Mouse (Mus musculus) testis, adult 2 months (tissue): ENCODE measurements at regions not wholly inside any gene's neighbourhood (a gene's known extent, or its start where the extent isn't known, plus 50 kb on each side); places are given as distances from the start of the nearest gene placed in this dataset.

ENCODE experiments used
- H3K27ac ChIP-seq: fragments of 200-500 bp; 2 replicates; pipeline ENCODE4 v1.5.1; 2012; ENCODE audit warnings: low read depth, low read length; ENCODE audit not compliant: control insufficient read depth, insufficient read depth
- H3K27me3 ChIP-seq: fragments of 200-500 bp; 2 replicates; pipeline ENCODE4 v1.6.1; 2012; ENCODE audit warnings: mild to moderate bottlenecking, low read length, moderate library complexity; ENCODE audit not compliant: control insufficient read depth, insufficient read depth
- H3K36me3 ChIP-seq: fragments of 200-500 bp; 2 replicates; pipeline ENCODE4 v1.6.1; 2012; ENCODE audit warnings: mild to moderate bottlenecking, low read length; ENCODE audit not compliant: control insufficient read depth, insufficient read depth
- H3K4me1 ChIP-seq: fragments of 200-500 bp; 2 replicates; pipeline ENCODE4 v1.6.1; 2012; ENCODE audit warnings: low read length; ENCODE audit not compliant: control insufficient read depth, insufficient read depth
- H3K4me3 ChIP-seq: fragments of 200-500 bp; 2 replicates; pipeline ENCODE4 v1.5.1; 2012; ENCODE audit warnings: low read depth, mild to moderate bottlenecking, low read length, moderate library complexity, mixed read lengths; ENCODE audit not compliant: control insufficient read depth
- CTCF ChIP-seq: fragments of 200-500 bp; IDR thresholded peaks from 2 replicates; pipeline ENCODE4 v1.5.1; 2012; ENCODE audit warnings: low read depth, mild to moderate bottlenecking, inconsistent platforms, low read length, moderate library complexity; ENCODE audit not compliant: control insufficient read depth, insufficient read depth, insufficient replicate concordance
- POLR2A ChIP-seq: fragments of 200-500 bp; IDR thresholded peaks from 2 replicates; pipeline ENCODE4 v1.6.1; 2012; ENCODE audit warnings: low read depth, mild to moderate bottlenecking, inconsistent platforms, low read length, moderate library complexity; ENCODE audit not compliant: control insufficient read depth

DNA sequence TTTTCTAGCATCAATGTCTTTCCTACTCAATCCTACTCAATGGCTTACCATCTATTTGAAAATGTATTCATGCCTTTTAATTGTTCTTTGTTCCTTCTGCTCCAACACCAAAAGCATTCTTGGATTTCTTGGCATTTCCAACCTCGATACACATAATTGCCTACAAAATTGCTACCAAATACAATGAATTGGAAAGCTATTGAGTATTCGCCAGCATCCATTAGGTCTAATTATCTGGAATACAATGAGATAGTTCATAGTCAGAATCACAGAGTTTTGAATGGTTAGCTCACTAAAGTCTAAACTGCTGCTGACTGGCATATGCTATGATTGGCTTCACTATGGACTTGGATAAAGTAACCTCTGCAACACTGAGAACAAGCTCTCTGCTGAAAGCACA is 696.8 kb downstream of the Efnb2 start:
- no peaks in the 10 kb centered on the region for H3K27me3 ChIP-seq
- H3K4me3 ChIP-seq = no peak overlapping the region
- no peak overlapping the region for H3K27ac ChIP-seq
- TF ChIP-seq POLR2A = no peak
- TF ChIP-seq CTCF = no peak
- no peaks in the 10 kb centered on the region for H3K36me3 ChIP-seq
- no peaks in the 10 kb centered on the region for H3K4me1 ChIP-seq

DNA sequence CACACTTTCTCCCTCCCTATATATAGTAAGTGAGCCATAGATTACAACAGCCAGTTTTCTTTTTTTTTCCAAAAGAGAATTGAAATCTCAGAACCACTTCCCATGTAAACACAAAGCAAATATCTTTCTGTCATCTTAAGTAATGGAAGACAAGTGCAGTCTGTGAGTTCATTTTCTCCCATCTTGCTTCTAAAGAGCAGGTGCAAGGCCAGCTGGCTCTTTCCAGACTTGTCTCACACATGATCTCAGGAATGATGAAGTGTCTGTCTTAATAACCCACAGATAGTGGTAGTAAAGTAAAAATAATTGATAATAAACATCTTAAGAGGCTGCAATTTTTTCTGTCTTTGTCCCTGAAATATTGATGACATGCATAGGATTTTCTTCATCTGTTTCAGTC is 704.3 kb downstream of the Efnb2 start:
- Histone ChIP-seq H3K27ac (no peak overlapping the region), H3K36me3 (no peaks in the 10 kb centered on the region), H3K27me3 (no peaks in the 10 kb centered on the region), H3K4me1 (no peaks in the 10 kb centered on the region), H3K4me3 (no peak overlapping the region)
- TF ChIP-seq POLR2A (no peak), CTCF (no peak)

DNA sequence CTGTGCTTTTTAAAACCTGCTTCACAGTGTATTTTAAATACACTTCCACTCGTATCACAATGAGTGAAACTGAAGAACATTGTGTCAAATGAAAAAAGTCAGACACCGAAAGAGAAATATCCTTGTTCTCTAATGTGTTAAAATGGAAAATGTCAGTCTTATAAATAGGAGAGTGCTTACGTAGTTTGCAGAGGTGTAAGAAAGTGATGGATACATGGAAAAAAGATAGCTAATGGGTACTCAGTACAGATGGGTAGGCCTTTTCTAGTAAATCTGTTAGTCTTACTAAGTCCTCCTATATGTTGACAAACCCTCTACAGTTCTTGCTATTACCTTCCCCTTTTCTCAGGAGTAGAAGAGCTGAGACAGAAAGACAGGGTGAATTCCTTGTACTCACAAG is 706.2 kb downstream of the Efnb2 start:
- H3K36me3 ChIP-seq = no peaks in the 10 kb centered on the region
- no peaks in the 10 kb centered on the region for H3K27me3 ChIP-seq
- TF ChIP-seq POLR2A (no peak), CTCF (no peak)
- H3K4me3 ChIP-seq = no peak overlapping the region
- H3K4me1 ChIP-seq = no peaks in the 10 kb centered on the region
- no peak overlapping the region for H3K27ac ChIP-seq

- TF ChIP-seq POLR2A = no peak
- no peak for TF ChIP-seq CTCF
- no peak overlapping the region for H3K27ac ChIP-seq
- H3K27me3 ChIP-seq = no peaks in the 10 kb centered on the region
- H3K4me3 ChIP-seq = no peak overlapping the region
- H3K4me1 ChIP-seq = no peaks in the 10 kb centered on the region
- H3K36me3 ChIP-seq = no peaks in the 10 kb centered on the region
Observed at GRCm38 (mm10) chr8:7945966-7946775, 714.9 kb downstream of the Efnb2 start.

- Histone ChIP-seq H3K4me1 (no peaks in the 10 kb centered on the region), H3K36me3 (no peaks in the 10 kb centered on the region), H3K27ac (no peak overlapping the region), H3K4me3 (no peak overlapping the region), H3K27me3 (no peaks in the 10 kb centered on the region)
- TF ChIP-seq POLR2A (no peak), CTCF (no peak)
Observed at GRCm38 (mm10) chr8:7936596-7936995, 724.4 kb downstream of the Efnb2 start.

DNA sequence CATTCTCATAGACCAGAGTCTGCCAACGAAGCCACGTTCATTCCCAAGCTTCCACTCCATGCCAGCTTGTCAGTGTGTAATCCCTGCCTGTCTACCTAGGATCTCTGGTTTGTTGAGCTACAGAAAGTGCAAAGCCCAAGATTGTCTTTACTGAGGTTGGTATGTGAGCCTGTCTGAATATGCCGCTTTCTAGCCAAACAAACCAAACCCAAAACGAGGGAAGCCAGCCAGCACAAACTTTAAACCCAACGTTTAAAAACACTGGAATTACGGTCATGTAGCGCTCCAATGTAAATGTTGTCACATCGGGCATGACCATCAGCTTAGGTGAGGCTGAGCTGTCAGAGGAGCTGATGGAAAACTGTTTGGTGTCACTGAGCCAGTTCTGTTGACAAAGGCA is 741.6 kb downstream of the Efnb2 start:
- Histone ChIP-seq H3K27me3 (no peaks in the 10 kb centered on the region), H3K27ac (no peak overlapping the region), H3K36me3 (no peaks in the 10 kb centered on the region), H3K4me3 (no peak overlapping the region), H3K4me1 (no peaks in the 10 kb centered on the region)
- TF ChIP-seq CTCF = no peak
- no peak for TF ChIP-seq POLR2A

DNA sequence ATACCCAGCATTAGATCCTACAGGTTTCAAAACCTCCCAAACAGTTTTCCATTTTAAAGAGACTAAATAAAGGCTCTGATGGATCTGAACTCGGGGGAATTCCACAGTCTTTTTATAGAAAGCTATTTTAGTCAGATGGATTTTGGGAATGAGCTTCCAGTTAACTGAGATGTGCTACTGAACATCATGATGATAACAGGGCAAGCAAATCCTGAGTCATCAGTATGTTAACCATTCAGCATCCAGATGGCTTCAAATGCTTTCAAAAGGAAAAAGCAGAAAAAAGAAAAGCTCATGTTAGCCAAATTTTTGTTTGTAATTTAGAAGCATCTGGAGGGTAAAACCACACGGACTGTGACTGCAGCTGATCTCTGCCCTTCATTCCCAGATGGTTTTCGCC is 766.7 kb downstream of the Efnb2 start:
- no peak for TF ChIP-seq CTCF
- no peak for TF ChIP-seq POLR2A
- Histone ChIP-seq H3K27me3 (no peaks in the 10 kb centered on the region), H3K36me3 (no peaks in the 10 kb centered on the region), H3K4me3 (no peak overlapping the region), H3K27ac (no peak overlapping the region), H3K4me1 (no peaks in the 10 kb centered on the region)
